17 mouse cellular contexts compared by ENCODE assay signal in the genomic region with DNA sequence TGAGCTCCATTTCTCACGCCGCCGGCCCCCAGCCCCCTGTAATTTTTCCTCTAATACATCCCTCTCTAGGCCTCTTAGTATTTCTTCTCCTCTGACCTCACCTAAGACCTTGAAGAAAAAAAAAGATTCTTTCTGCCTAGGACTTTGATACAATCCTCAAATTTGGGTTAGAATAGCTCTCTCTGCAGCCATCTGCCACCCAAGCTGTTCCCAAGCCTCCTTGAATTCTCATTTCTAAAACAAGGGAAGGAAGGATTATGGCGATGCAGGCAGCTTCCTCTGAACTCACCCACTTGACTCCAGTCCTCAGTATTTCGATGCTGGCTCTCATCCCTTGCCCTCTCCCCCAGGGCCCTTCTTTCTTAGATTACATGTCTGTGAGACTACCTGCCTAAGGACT.
DNase-seq lines count a peak whose midpoint lies in the region; ATAC-seq lines count a peak whose summit lies in the region.
"Had no signal": no experiment of that assay in that cellular context is flagged by ENCODE, and none has a peak within 500 bp of the region (broad histone marks: within the 10 kb centered on the region; RNA-seq: fewer than 3 reads in every experiment).

No protein-coding gene starts in this region.

- H3K4me2 ChIP-seq in forebrain, embryonic 15.5 days (replicated peaks) = no peak overlapping the region
- no peak overlapping the region for H3K4me2 ChIP-seq in forebrain, embryonic 13.5 days
- H3K4me2 ChIP-seq: embryonic facial prominence, embryonic 12.5 days; hindbrain, embryonic 14.5 days; neural tube, embryonic 12.5 days had no signal

- intact Hi-C loops in left cerebral cortex, postnatal 14 days (cut with DNase I) = no loop called here

- peak overlapping the region; percentile 2; the same call in 1 of the 2 replicates for H3K27ac ChIP-seq in forebrain, embryonic 15.5 days (replicated peaks)
- H3K27ac ChIP-seq in forebrain, embryonic 13.5 days = no peak overlapping the region
- H3K27ac ChIP-seq: embryonic facial prominence, embryonic 12.5 days; hindbrain, embryonic 14.5 days; liver, embryonic 14.5 days; macrophage; neural tube, embryonic 12.5 days had no signal

- H3K9me3 ChIP-seq in forebrain, embryonic 15.5 days = no peaks in the 10 kb centered on the region
- H3K9me3 ChIP-seq in forebrain, embryonic 13.5 days (replicated peaks) = no peaks in the 10 kb centered on the region
- H3K9me3 ChIP-seq: embryonic facial prominence, embryonic 12.5 days; neural tube, embryonic 12.5 days had no signal

- peak; percentile 48; the same call in 1 of the 2 replicates for ATAC-seq in forebrain, embryonic 15.5 days (replicated peaks)
- ATAC-seq in forebrain, embryonic 13.5 days = no peak
- ATAC-seq in megakaryocyte-erythroid progenitor cell, adult 5-6 weeks (replicated peaks; ENCODE audit: low FRiP score, low TSS enrichment, poor library complexity, severe bottlenecking) = no peak
- ATAC-seq: intestine, postnatal 0 days; midbrain, embryonic 16.5 days had no signal

- WGBS in forebrain, embryonic 15.5 days = 68% methylated on average over 5 of the region's 5 CpGs
- WGBS in forebrain, embryonic 13.5 days = 54% methylated on average over 5 of the region's 5 CpGs

- no peak overlapping the region for H3K9ac ChIP-seq in forebrain, embryonic 15.5 days (replicated peaks)
- H3K9ac ChIP-seq in forebrain, embryonic 13.5 days = no peak overlapping the region
- H3K9ac ChIP-seq: embryonic facial prominence, embryonic 12.5 days; hindbrain, embryonic 14.5 days; liver, embryonic 14.5 days; neural tube, embryonic 12.5 days had no signal

- H3K36me3 ChIP-seq in forebrain, embryonic 15.5 days = no peaks in the 10 kb centered on the region
- no peaks in the 10 kb centered on the region for H3K36me3 ChIP-seq in forebrain, embryonic 13.5 days (ENCODE audit: poor library complexity, severe bottlenecking)
- H3K36me3 ChIP-seq: embryonic facial prominence, embryonic 12.5 days; neural tube, embryonic 12.5 days had no signal

- H3K27me3 ChIP-seq in forebrain, embryonic 15.5 days = no peaks in the 10 kb centered on the region
- H3K27me3 ChIP-seq in forebrain, embryonic 13.5 days = no peaks in the 10 kb centered on the region
- H3K27me3 ChIP-seq: embryonic facial prominence, embryonic 12.5 days; neural tube, embryonic 12.5 days had no signal

- no peak overlapping the region for H3K4me3 ChIP-seq in forebrain, embryonic 15.5 days
- H3K4me3 ChIP-seq in forebrain, embryonic 13.5 days = no peak overlapping the region
- H3K4me3 ChIP-seq: embryonic facial prominence, embryonic 12.5 days; neural tube, embryonic 12.5 days had no signal

- H3K4me1 ChIP-seq in forebrain, embryonic 15.5 days = no peaks in the 10 kb centered on the region; the same call in 1 of the 2 replicates
- no peaks in the 10 kb centered on the region for H3K4me1 ChIP-seq in forebrain, embryonic 13.5 days
- H3K4me1 ChIP-seq: neural tube, embryonic 12.5 days had no signal

- DNase-seq in R1 (ENCODE audit: low read depth, low spot score) (peak; percentile 17), adipocyte (ENCODE audit: low spot score) (no peak)
- DNase-seq in cerebellum, adult 9-11 months = peak; percentile 86
- DNase-seq in left cerebral cortex, postnatal 14 days (ENCODE audit: low spot score in 2 of 2) = peak; percentile 30 to 64
- DNase-seq in kidney, postnatal 14 days = no peak
- DNase-seq: adrenal gland, adult 8-10 months; kidney, postnatal 36 days had no signal

Comparison
In these comparisons a context has a peak if more than half of its experiments do, and no peak if none do; other contexts are left out.
1. DNase-seq: peak in R1 (single experiment), cerebellum, adult 9-11 months (single experiment) and left cerebral cortex, postnatal 14 days (2 of 2); none in adipocyte (single experiment) and kidney, postnatal 14 days (single experiment).